Mouse (Mus musculus) forebrain, postnatal 0 days (tissue): ENCODE measurements around the gene Fam25c. TPM values are rescaled to one million over a fixed set of nuclear protein-coding genes. Genes with fewer than 3 reads are reported as not detected.

ENCODE experiments used
- ATAC-seq: fragments of 200-750 bp; cut with Nextera tagmentation; 2 replicates; pipeline ENCODE4 v1.8.0; 2017; ENCODE audit warnings: mild to moderate bottlenecking, moderate library complexity
- DNase-seq: peaks from one replicate; pipeline ENCODE4 v3.0.0-alpha.2; 2015
- H3K27ac ChIP-seq: fragments of 300-500 bp; sonication (generic); 2 replicates; pipeline ENCODE4 v1.5.1; 2014; ENCODE audit warnings: low read depth, mild to moderate bottlenecking, antibody characterized with exemption, low read length, moderate library complexity, mixed read lengths
- H3K27me3 ChIP-seq: fragments of 300-500 bp; sonication (generic); 2 replicates; pipeline ENCODE4 v1.6.1; 2014; ENCODE audit warnings: mild to moderate bottlenecking, low read length, mixed read lengths; ENCODE audit not compliant: insufficient read depth
- H3K36me3 ChIP-seq: fragments of 300-500 bp; sonication (generic); 2 replicates; pipeline ENCODE4 v1.6.1; 2014; ENCODE audit warnings: mild to moderate bottlenecking, moderate library complexity; ENCODE audit not compliant: insufficient read depth
- H3K4me1 ChIP-seq: fragments of 300-500 bp; sonication (generic); 2 replicates; pipeline ENCODE4 v1.6.1; 2014; ENCODE audit warnings: antibody characterized with exemption; ENCODE audit not compliant: insufficient read depth
- H3K4me2 ChIP-seq: fragments of 300-500 bp; sonication (generic); 2 replicates; pipeline ENCODE4 v1.6.1; 2014; ENCODE audit warnings: low read depth, mild to moderate bottlenecking, moderate library complexity
- H3K4me3 ChIP-seq: fragments of 300-500 bp; sonication (generic); 2 replicates; pipeline ENCODE4 v1.5.1; 2014; ENCODE audit warnings: low read depth, low read length, mixed read lengths
- H3K9ac ChIP-seq: fragments of 300-500 bp; sonication (generic); 2 replicates; pipeline ENCODE4 v1.6.1; 2014; ENCODE audit warnings: mild to moderate bottlenecking
- H3K9me3 ChIP-seq: fragments of 300-500 bp; sonication (generic); 2 replicates; pipeline ENCODE4 v1.6.1; 2016; ENCODE audit warnings: low read length
- CTCF ChIP-seq: sonication (generic); IDR thresholded peaks from 2 replicates; pipeline ENCODE4 v1.5.1; 2016; ENCODE audit warnings: antibody characterized with exemption, control low read depth, low read depth
- WGBS: fragments of 180-500 bp; shearing (Covaris S2); extraction: QIAGEN DNeasy Blood & Tissue Kit; methylation state at CpG from one replicate; pipeline ENCODE4 v1.1.7; 2014; 5-methylcytosine and 5-hydroxymethylcytosine counted together
- polyA plus RNA-seq: library from polyadenylated mRNA; unstranded; fragments of >200 nt; fragmentation: Nextera tagmentation; extraction: Ambion mirVana; gene quantifications from 2 replicates; pipeline ENCODE4 v1.2.1, GENCODE M21; 2015
- total RNA-seq: library from RNA; depleted of rRNA; stranded (reverse); fragments of >200 nt; gene quantifications from 2 replicates; pipeline ENCODE4 v1.2.3, GENCODE M21; 2014

The Fam25c gene
- total and polyA plus RNA-seq, 2 experiments from 2014 or later: not detected

- Histone ChIP-seq H3K27ac (peak overlapping the region; percentile 79), H3K4me2 (peak overlapping the region; percentile 81), H3K9ac (peak overlapping the region; percentile 66), H3K4me1 (peaks cover 9% of the 10 kb centered on the region; the same call in 1 of the 2 replicates), H3K27me3 (no peaks in the 10 kb centered on the region), H3K4me3 (peak overlapping the region; percentile 44), H3K9me3 (no peaks in the 10 kb centered on the region), H3K36me3 (no peaks in the 10 kb centered on the region)
- WGBS: under 1% methylated on average over 32 of the region's 32 CpGs
- ATAC-seq: peak; percentile 90
- DNase-seq: peak; percentile 77
- TF ChIP-seq CTCF: peak; percentile 58
Measured at GRCm38 (mm10) chr14:34363490-34364253, 8.4 kb upstream of the Fam25c start.

- peak overlapping the region; percentile 81 for H3K4me2 ChIP-seq
- no peaks in the 10 kb centered on the region for H3K9me3 ChIP-seq
- peak overlapping the region; percentile 66 for H3K9ac ChIP-seq
- WGBS: 33% methylated on average over 18 of the region's 18 CpGs
- H3K27ac ChIP-seq: peak overlapping the region; percentile 79
- H3K4me3 ChIP-seq: peak overlapping the region; percentile 44
- H3K4me1 ChIP-seq: peaks cover 9% of the 10 kb centered on the region; the same call in 1 of the 2 replicates
- TF ChIP-seq CTCF: peak; percentile 76
- ATAC-seq (peak; percentile 70), DNase-seq (peak; percentile 83)
- no peaks in the 10 kb centered on the region for H3K27me3 ChIP-seq
- H3K36me3 ChIP-seq: no peaks in the 10 kb centered on the region
Measured at GRCm38 (mm10) chr14:34362726-34363445, 7.7 kb upstream of the Fam25c start.

GRCm38 (mm10) chr14:34362135-34362534, 6.9 kb upstream of the Fam25c start:
- no peak for DNase-seq
- 84% methylated on average over 4 of the region's 4 CpGs for WGBS
- Histone ChIP-seq H3K4me2 (no peak overlapping the region), H3K4me3 (no peak overlapping the region), H3K9ac (no peak overlapping the region), H3K27ac (no peak overlapping the region), H3K27me3 (no peaks in the 10 kb centered on the region), H3K9me3 (no peaks in the 10 kb centered on the region), H3K4me1 (peaks cover 9% of the 10 kb centered on the region; the same call in 1 of the 2 replicates), H3K36me3 (no peaks in the 10 kb centered on the region)
- ATAC-seq: no peak
- TF ChIP-seq CTCF: no peak

- Histone ChIP-seq H3K27me3 (no peaks in the 10 kb centered on the region), H3K9ac (no peak overlapping the region), H3K4me1 (peaks cover 9% of the 10 kb centered on the region; the same call in 1 of the 2 replicates), H3K4me2 (no peak overlapping the region), H3K9me3 (no peaks in the 10 kb centered on the region), H3K36me3 (no peaks in the 10 kb centered on the region), H3K4me3 (no peak overlapping the region), H3K27ac (no peak overlapping the region)
- WGBS: 47% methylated on average over 6 of the region's 6 CpGs
- TF ChIP-seq CTCF: no peak
- no peak for ATAC-seq
- no peak for DNase-seq
Measured at GRCm38 (mm10) chr14:34360251-34360650, 5.0 kb upstream of the Fam25c start.

- Histone ChIP-seq H3K4me2 (no peak overlapping the region), H3K9ac (no peak overlapping the region), H3K36me3 (no peaks in the 10 kb centered on the region), H3K27ac (no peak overlapping the region), H3K9me3 (no peaks in the 10 kb centered on the region), H3K4me3 (no peak overlapping the region), H3K27me3 (no peaks in the 10 kb centered on the region), H3K4me1 (peaks cover 9% of the 10 kb centered on the region; the same call in 1 of the 2 replicates)
- TF ChIP-seq CTCF: no peak
- ATAC-seq (no peak), DNase-seq (no peak)
- 26% methylated on average over 5 of the region's 5 CpGs for WGBS
Measured at GRCm38 (mm10) chr14:34359676-34360244, 4.5 kb upstream of the Fam25c start.

- DNase-seq (no peak), ATAC-seq (no peak)
- TF ChIP-seq CTCF: no peak
- Histone ChIP-seq H3K27ac (no peak overlapping the region), H3K9me3 (no peaks in the 10 kb centered on the region), H3K27me3 (no peaks in the 10 kb centered on the region), H3K9ac (no peak overlapping the region), H3K36me3 (no peaks in the 10 kb centered on the region), H3K4me3 (no peak overlapping the region), H3K4me1 (no peaks in the 10 kb centered on the region), H3K4me2 (no peak overlapping the region)
- 78% methylated on average over 7 of the region's 7 CpGs for WGBS
Measured at GRCm38 (mm10) chr14:34357671-34358455, 2.6 kb upstream of the Fam25c start.
